Mouse (Mus musculus): ENCODE results near the gene Bdkrb2. TPM values are rescaled to one million over a fixed set of nuclear protein-coding genes. Genes with fewer than 3 reads are reported as not detected.

The Bdkrb2 gene
- polyA plus RNA-seq (2017; shearing (Covaris generic)), result not detected

GRCm38 (mm10) chr12:105562936-105563680 is at the start of gene Bdkrb2:
Bdkrb2 (plus strand) TSS chr12:105563226.

GRCm38 (mm10) chr12:105602581-105603210 is 39.7 kb downstream of the Bdkrb2 start, which contains the start of gene Bdkrb1:
Bdkrb1 (plus strand) TSS chr12:105603085.

Other genes starting within 250 kb of the Bdkrb2 start
- gene Tunar, start 229.4 kb upstream of the Bdkrb2 start, polyA plus RNA-seq (2017; shearing (Covaris generic)), result not detected
- 0.53 TPM for gene D430019H16Rik, start 109.4 kb upstream of the Bdkrb2 start, polyA plus RNA-seq (2017; shearing (Covaris generic))
- gene Bdkrb1, start 39.9 kb downstream of the Bdkrb2 start, polyA plus RNA-seq (2017; shearing (Covaris generic)), result 0.41 TPM
- gene Gskip, start 121.6 kb downstream of the Bdkrb2 start, polyA plus RNA-seq (2017; shearing (Covaris generic)), result 44.8 TPM
- 6.5 TPM for gene Atg2b, start 122.0 kb downstream of the Bdkrb2 start, polyA plus RNA-seq (2017; shearing (Covaris generic))
- gene Ak7, start 142.8 kb downstream of the Bdkrb2 start, polyA plus RNA-seq (2017; shearing (Covaris generic)), result 0.66 TPM
- gene Papola, start 221.5 kb downstream of the Bdkrb2 start, polyA plus RNA-seq (2017; shearing (Covaris generic)), result 294 TPM